Mouse (Mus musculus) c-Kit-negative CD71-positive TER-119-positive erythroid progenitor cells, embryonic 14.5 days (primary cell): ENCODE measurements around the gene Kcnh6.
"Not testable (repeated sequence)": the region's sequence is repeated elsewhere in the genome, so short reads cannot be mapped to it uniquely, and the experiment has no call there.

ENCODE experiments used
- DNase-seq: peaks from one replicate; pipeline ENCODE4 v3.0.0-alpha.2; 2013; ENCODE audit warnings: low read depth, low spot score

Kcnh6 gene

GRCm38 (mm10) chr11:106013556-106014225, 5.8 kb downstream of the Kcnh6 start:
- no peak for DNase-seq

DNA sequence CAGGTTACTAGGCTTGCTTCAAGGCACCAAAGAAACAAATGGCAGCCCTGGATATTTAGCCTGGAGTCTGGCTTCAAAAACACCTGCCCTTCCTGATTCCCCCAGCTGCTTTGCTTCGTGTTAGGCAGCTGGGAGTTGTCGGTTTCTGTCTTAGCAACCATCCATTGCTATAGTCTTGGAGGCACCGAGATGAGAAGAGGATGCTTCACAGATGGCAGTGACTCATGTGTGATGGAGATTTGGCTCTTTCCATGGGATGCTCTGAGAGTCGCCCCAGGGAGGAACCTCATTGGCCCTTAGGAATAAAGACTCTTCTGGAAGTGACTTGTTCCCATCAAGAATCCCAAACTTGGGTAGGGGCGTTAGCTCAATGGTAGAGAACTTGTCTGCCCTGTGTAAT, 8.5 kb downstream of the Kcnh6 start:
- DNase-seq, result no peak

DNA sequence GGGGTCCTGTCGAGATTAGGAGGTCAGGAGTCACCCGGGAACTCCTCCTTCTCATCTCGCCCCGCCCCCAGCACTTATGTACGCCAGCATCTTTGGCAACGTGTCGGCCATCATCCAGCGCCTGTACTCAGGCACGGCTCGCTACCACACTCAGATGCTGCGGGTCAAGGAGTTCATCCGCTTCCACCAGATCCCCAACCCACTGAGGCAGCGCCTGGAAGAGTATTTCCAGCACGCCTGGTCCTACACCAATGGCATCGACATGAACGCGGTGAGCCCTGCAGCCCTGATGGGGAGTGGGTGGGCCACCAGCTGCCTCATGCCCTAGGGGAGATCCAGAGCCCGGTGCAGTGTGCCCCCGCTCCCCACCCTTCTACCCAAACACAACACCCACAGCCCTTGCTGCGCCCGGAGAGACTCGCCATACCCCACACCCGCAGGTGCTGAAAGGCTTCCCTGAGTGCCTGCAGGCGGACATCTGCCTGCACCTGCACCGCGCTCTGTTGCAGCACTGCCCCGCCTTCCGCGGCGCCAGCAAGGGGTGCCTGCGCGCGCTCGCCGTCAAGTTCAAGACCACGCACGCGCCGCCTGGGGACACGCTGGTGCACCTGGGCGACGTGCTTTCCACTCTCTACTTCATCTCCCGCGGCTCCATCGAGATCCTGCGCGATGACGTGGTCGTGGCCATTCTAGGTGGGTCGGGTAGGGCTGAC, 12.3 kb downstream of the Kcnh6 start:
- DNase-seq, result no peak

DNA sequence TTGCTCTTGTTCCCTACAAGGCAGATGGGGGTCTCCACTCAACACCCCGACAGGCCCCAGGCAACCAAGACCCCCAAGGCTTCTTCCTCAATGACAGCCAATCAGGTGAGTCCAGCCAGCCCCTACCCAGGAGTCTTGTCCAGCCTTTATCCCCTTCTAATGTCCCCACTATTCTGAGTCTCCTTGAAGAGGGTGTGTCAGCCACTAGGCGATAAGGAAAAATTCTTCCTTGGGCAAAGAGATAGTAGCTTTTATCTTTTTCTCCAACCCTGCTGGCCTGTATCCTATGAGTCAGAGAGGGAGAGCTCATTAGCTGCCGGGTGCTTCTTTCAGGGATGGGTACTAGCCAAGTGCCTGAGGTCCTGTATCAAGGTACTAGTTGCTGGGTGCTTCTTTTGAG, 17.9 kb downstream of the Kcnh6 start:
- no peak for DNase-seq

DNA sequence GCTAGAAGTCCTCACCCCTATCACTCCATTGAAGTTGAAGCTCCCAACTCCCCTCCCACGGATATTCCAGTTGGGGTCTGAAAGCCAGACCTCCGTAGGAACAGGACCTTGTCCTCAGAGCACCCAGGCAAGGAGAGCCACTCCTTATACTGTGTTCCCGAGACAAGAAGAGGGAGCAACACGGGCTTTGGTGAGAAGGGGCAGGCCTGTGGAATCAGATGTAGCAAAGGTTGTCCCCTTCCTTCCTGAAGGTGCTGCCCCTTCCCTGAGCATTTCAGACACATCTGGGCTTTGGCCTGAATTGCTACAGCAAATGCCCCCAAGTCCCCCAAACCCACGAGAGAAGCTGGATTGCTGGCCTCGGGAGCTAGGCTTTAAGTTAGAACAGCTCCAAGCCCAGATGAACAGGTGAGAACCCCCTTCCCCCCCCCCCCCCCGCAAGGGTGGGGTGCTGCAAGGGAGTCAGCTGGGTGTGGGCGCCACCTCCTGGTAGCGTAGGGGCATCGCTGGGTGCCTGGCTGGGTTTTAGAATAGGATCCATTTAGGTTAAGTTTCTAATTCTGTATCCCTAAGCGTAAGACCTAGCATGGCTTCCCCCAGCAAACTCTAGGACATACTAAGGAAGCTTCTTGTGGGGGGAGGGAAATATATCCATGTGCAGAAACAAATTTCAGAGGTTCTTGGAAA, 18.7 kb downstream of the Kcnh6 start:
- no peak for DNase-seq

DNA sequence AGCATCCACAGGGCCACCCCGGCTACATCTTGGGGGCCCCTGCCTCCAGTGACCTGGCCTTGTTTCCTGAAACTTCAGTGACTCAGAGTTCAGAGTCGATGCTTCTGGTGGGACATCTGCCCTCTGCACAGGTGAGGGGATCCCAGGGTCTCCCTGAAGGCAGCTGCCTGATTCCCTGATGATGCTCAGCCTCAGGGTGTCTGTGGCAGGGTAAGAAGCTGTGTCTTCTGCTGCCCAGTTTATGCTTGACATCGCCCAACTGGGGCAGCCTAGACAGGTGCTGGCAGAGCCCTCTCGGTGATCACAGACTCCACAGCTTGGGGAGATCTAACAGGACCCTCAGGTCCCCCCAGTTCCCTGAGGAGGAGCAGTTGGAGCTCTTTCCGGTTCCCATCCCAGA, 19.7 kb downstream of the Kcnh6 start:
- no peak for DNase-seq

- DNase-seq, result not testable (repeated sequence)
These were observed 24.1 kb downstream of the Kcnh6 start for GRCm38 (mm10) chr11:106032074-106032473.

- DNase-seq, result no peak
These were observed 25.6 kb downstream of the Kcnh6 start for GRCm38 (mm10) chr11:106033491-106033919.

GRCm38 (mm10) chr11:106034986-106035385, 27.1 kb downstream of the Kcnh6 start:
- no peak for DNase-seq

- peak; percentile 99 for DNase-seq
These were observed 28.9 kb downstream of the Kcnh6 start, which contains the start of gene Dcaf7 for GRCm38 (mm10) chr11:106036548-106037417. Gene Dcaf7, plus strand, starts transcription at chr11:106036872.

DNA sequence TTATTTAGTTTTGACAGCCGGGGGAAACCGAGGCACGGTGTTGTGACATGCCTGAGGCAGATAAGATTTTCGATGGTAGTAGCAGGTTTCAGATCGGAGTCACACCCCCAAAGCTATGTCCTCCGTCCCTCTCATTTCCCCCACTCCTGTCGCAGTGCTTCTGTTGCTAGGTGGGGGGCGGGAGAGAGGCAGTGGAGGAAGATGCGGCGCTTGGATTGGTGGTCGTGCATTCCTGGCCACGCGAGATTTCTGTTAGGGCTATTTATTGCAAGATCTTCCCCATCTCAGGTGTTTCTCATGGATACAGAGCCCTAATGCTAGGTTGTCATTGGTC, 29.5 kb downstream of the Kcnh6 start:
- peak; percentile 9 for DNase-seq

DNA sequence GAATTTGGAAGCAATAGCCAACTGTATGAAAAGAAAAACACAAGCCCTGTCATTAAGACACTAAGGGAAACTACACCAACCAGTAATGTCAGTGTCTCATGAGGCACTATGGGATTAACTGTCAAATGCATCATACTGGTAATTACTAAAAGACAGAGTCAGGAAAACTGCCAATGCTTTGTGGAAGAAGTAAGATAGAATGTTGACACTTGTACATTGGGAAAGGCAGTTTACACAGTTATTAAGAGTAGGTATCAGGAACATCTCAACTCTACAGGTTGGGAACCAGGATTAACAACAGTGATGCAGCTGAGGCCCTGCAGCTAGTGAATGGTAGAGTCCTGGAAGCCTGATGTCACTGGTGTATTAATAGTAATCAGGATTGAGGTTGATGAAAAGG, 36.4 kb downstream of the Kcnh6 start:
- no peak for DNase-seq

GRCm38 (mm10) chr11:106045256-106045655, 37.3 kb downstream of the Kcnh6 start:
- no peak for DNase-seq

GRCm38 (mm10) chr11:106045780-106046179, 37.9 kb downstream of the Kcnh6 start:
- DNase-seq, result no peak

DNA sequence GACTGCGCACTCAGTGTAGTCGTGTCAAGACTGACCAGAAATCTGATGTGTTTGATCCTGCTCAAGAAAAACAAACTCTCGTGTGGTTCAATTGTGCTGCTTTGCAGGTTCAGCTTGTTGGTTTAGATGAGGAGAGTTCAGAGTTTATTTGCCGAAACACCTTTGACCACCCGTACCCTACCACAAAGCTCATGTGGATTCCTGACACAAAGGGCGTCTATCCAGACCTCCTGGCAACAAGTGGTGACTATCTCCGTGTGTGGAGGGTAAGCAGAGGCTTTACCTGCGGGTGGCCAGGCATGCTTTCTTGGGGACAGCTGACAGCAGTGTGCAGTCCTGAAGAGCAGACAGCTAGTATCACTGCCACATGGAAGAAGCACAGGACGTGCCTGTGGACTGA, 38.7 kb downstream of the Kcnh6 start:
- DNase-seq, result no peak

- no peak for DNase-seq
These were observed 46.0 kb downstream of the Kcnh6 start for GRCm38 (mm10) chr11:106053921-106054320.

- no peak for DNase-seq
These were observed 46.7 kb downstream of the Kcnh6 start for GRCm38 (mm10) chr11:106054600-106054999.

DNA sequence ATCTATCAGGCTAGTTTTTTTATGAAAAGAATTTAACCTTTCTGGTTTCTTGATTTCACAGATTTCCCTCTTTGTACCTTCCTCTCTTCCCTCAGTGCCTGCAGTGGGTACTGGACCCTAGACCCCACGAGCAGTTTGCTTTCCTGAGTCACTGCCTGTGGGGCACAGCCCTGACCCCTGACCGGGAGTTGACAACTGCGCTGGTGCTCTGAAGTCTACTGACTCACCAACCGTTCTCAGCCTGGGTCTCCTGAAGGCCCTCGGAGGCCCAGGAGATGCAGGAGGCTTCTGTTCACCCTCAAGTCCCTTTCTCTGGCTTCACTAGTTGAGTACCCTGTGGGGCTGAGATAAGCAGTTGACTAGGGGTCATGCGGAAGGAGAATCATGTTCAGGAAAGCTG, 47.4 kb downstream of the Kcnh6 start:
- DNase-seq, result no peak

GRCm38 (mm10) chr11:106056819-106057491, 49.0 kb downstream of the Kcnh6 start:
- no peak for DNase-seq

- no peak for DNase-seq
These were observed 50.1 kb downstream of the Kcnh6 start for GRCm38 (mm10) chr11:106058020-106058419.

DNA sequence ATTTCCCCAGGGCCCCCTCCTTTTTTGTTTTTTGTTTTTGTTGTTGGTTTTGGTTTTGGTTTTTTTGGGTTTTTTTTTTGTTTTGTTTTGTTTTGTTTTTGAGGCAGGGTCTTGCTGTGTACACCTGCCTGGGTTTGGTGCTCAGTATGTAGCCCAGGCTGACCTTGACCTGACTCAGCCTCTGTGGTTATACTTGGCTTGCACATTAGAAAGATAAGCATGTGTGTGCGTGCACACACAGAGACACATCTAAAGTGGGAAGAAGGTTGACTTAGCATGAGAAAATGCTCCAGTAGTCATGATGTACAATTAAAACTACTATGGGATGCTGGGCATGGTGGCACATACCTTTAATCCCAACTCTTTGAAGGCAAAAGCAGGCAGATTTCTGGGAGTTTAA, 52.6 kb downstream of the Kcnh6 start:
- no peak for DNase-seq
